Comparison of ENCODE assay signal across 12 mouse cellular contexts in genomic region chr16:35423250-35424139, GRCm38 (mm10). TPM values are rescaled to one million over a fixed set of nuclear protein-coding genes. Genes with fewer than 3 reads are reported as not detected.
DNase-seq lines count a peak whose midpoint lies in the region; ATAC-seq and TF ChIP-seq lines count a peak whose summit lies in the region.
"Had no signal": no experiment of that assay in that cellular context is flagged by ENCODE, and none has a peak within 500 bp of the region (broad histone marks: within the 10 kb centered on the region; RNA-seq: fewer than 3 reads in every experiment).

No protein-coding gene starts in this region.

- H3K9ac ChIP-seq in forebrain, embryonic 14.5 days (ENCODE audit: low read length) = no peak overlapping the region
- no peak overlapping the region for H3K9ac ChIP-seq in hindbrain, postnatal 0 days (replicated peaks; ENCODE audit: low read length)
- H3K9ac ChIP-seq in limb, embryonic 14.5 days (ENCODE audit: low read depth, low read length, severe bottlenecking) = no peak overlapping the region
- H3K9ac ChIP-seq: liver, postnatal 0 days had no signal

- no peak for TF ChIP-seq POLR2A in limb, embryonic 14.5 days (IDR thresholded peaks at IDR 0.05; ENCODE audit: borderline replicate concordance, extremely low read depth, insufficient read depth, insufficient read length)

- no peaks in the 10 kb centered on the region for H3K9me3 ChIP-seq in forebrain, embryonic 14.5 days (replicated peaks; ENCODE audit: control insufficient read depth, low read length)
- H3K9me3 ChIP-seq in forebrain, embryonic 10.5 days = no peaks in the 10 kb centered on the region
- H3K9me3 ChIP-seq in hindbrain, postnatal 0 days (ENCODE audit: low read length) = no peaks in the 10 kb centered on the region
- H3K9me3 ChIP-seq in limb, embryonic 14.5 days (ENCODE audit: control insufficient read depth, low read length) = no peaks in the 10 kb centered on the region

- no peaks in the 10 kb centered on the region for H3K36me3 ChIP-seq in forebrain, embryonic 14.5 days (ENCODE audit: control insufficient read depth, insufficient read depth, low read length)
- peaks cover 5% of the 10 kb centered on the region; the same call in 1 of the 2 replicates for H3K36me3 ChIP-seq in forebrain, embryonic 10.5 days (replicated peaks)
- H3K36me3 ChIP-seq in hindbrain, postnatal 0 days (ENCODE audit: insufficient read depth, low read length) = no peaks in the 10 kb centered on the region
- H3K36me3 ChIP-seq in limb, embryonic 14.5 days (ENCODE audit: control insufficient read depth, insufficient read depth, low read length) = peaks cover 10% of the 10 kb centered on the region

- H3K4me3 ChIP-seq in forebrain, embryonic 14.5 days (ENCODE audit: low read depth, low read length) = no peak overlapping the region
- H3K4me3 ChIP-seq in forebrain, embryonic 10.5 days = no peak overlapping the region
- no peak overlapping the region for H3K4me3 ChIP-seq in hindbrain, postnatal 0 days (ENCODE audit: low read length)
- no peak overlapping the region for H3K4me3 ChIP-seq in limb, embryonic 14.5 days (replicated peaks; ENCODE audit: low read length)
- H3K4me3 ChIP-seq in gastrocnemius, adult 2 months = no peak overlapping the region

- no peak for ATAC-seq in forebrain, embryonic 14.5 days
- peak; percentile 66 for ATAC-seq in hindbrain, postnatal 0 days
- no peak for ATAC-seq in limb, embryonic 14.5 days (ENCODE audit: low FRiP score, low read depth)
- ATAC-seq: liver, postnatal 0 days had no signal

- 64% methylated on average over 18 of the region's 18 CpGs for WGBS in forebrain, embryonic 14.5 days
- WGBS in forebrain, embryonic 10.5 days = 62% methylated on average over 18 of the region's 18 CpGs
- WGBS in hindbrain, postnatal 0 days = 36% methylated on average over 18 of the region's 18 CpGs
- WGBS in limb, embryonic 14.5 days = 63% methylated on average over 18 of the region's 18 CpGs

- DNase-seq in forebrain, embryonic 14.5 days (ENCODE audit: low spot score) = peak; percentile 24
- no peak for DNase-seq in forebrain, embryonic 10.5 days (ENCODE audit: extremely low spot score, low spot score)
- DNase-seq in cerebellum, adult 18-20 months = peak; percentile 20 to 23
- peak; percentile 66 for DNase-seq in hindbrain, postnatal 0 days (ENCODE audit: low spot score)
- DNase-seq in limb, embryonic 14.5 days (ENCODE audit: low spot score) = no peak
- DNase-seq in gastrocnemius, adult 2 months = no peak
- no peak for DNase-seq in frontal cortex, postnatal 10 days (ENCODE audit: low spot score in 2 of 2)
- DNase-seq in layer of hippocampus, postnatal 10 days (ENCODE audit: low spot score in 2 of 2) = no peak
- DNase-seq: adrenal gland, postnatal 14 days; B cell, adult 2 months; liver, postnatal 0 days; right cerebral cortex, postnatal 25 days had no signal

- no peak overlapping the region for H3K27ac ChIP-seq in forebrain, embryonic 14.5 days (ENCODE audit: low read depth, low read length)
- no peak overlapping the region for H3K27ac ChIP-seq in forebrain, embryonic 10.5 days
- H3K27ac ChIP-seq in hindbrain, postnatal 0 days = peak overlapping the region; percentile 41
- H3K27ac ChIP-seq in limb, embryonic 14.5 days (replicated peaks; ENCODE audit: low read depth, low read length) = 0 out of 2 replicates have a peak overlapping the region, but pooled peaks have one; percentile 13
- H3K27ac ChIP-seq in gastrocnemius, adult 2 months = no peak overlapping the region

- intact Hi-C loops in gastrocnemius, adult 2 months (cut with DNase I) = loop anchor here (5.0 kb wide), 1 partner anchor 204 kb away; no protein-coding TSS in a partner anchor

- H3K4me2 ChIP-seq in forebrain, embryonic 14.5 days (ENCODE audit: low read length) = no peak overlapping the region
- peak overlapping the region; percentile 19; the same call in 1 of the 2 replicates for H3K4me2 ChIP-seq in hindbrain, postnatal 0 days (ENCODE audit: low read depth, low read length)
- H3K4me2 ChIP-seq in limb, embryonic 14.5 days (replicated peaks; ENCODE audit: low read depth, low read length, severe bottlenecking) = no peak overlapping the region

- H3K27me3 ChIP-seq in forebrain, embryonic 14.5 days (replicated peaks; ENCODE audit: control insufficient read depth, insufficient read depth, low read length) = no peaks in the 10 kb centered on the region
- H3K27me3 ChIP-seq in forebrain, embryonic 10.5 days (ENCODE audit: poor library complexity, severe bottlenecking) = no peaks in the 10 kb centered on the region
- no peaks in the 10 kb centered on the region for H3K27me3 ChIP-seq in hindbrain, postnatal 0 days (ENCODE audit: insufficient read depth, low read length)
- no peaks in the 10 kb centered on the region for H3K27me3 ChIP-seq in limb, embryonic 14.5 days (ENCODE audit: control insufficient read depth, insufficient read depth, low read length)

- no peak for TF ChIP-seq CTCF in hindbrain, postnatal 0 days (IDR thresholded peaks at IDR 0.05; ENCODE audit: low read depth)
- TF ChIP-seq CTCF in gastrocnemius, adult 2 months (IDR thresholded peaks at IDR 0.05) = no peak

- no peaks in the 10 kb centered on the region for H3K4me1 ChIP-seq in forebrain, embryonic 14.5 days (ENCODE audit: control insufficient read depth, insufficient read depth, low read length)
- peaks cover 17% of the 10 kb centered on the region for H3K4me1 ChIP-seq in forebrain, embryonic 10.5 days
- H3K4me1 ChIP-seq in hindbrain, postnatal 0 days (ENCODE audit: insufficient read depth, low read length) = peaks cover 8% of the 10 kb centered on the region; the same call in 1 of the 2 replicates
- no peaks in the 10 kb centered on the region for H3K4me1 ChIP-seq in limb, embryonic 14.5 days (ENCODE audit: control insufficient read depth, insufficient read depth, low read length)

RNA-seq across cellular contexts. Expression of gene Sec22a, which starts 59.8 kb away (rescaled TPM):
- polyA plus RNA-seq in forebrain, embryonic 14.5 days (2014; fragmentation: Nextera tagmentation; extraction: Ambion mirVana) = 47.7 and 49.4 TPM in 2 replicates
- polyA plus RNA-seq in forebrain, embryonic 10.5 days (2016; fragmentation: Nextera tagmentation; extraction: Ambion mirVana) = 37.1 and 40.5 TPM in 2 replicates
- 14.7 and 15.5 TPM in 2 replicates for total RNA-seq in hindbrain, postnatal 0 days (2014; rRNA removed)
- 41.4 and 42.7 TPM in 2 replicates for polyA plus RNA-seq in hindbrain, postnatal 0 days (2015; fragmentation: Nextera tagmentation; extraction: Ambion mirVana)
- 15.9 and 30.1 TPM in 2 replicates for polyA plus RNA-seq in limb, embryonic 14.5 days (2012; rRNA removed)
- 49.1 and 49.8 TPM in 2 replicates for polyA plus RNA-seq in limb, embryonic 14.5 days (2014; fragmentation: Nextera tagmentation; extraction: Ambion mirVana)
- 1 to 10 TPM; 5.2 to 7.6 TPM for total RNA-seq in gastrocnemius, adult 2 months (2021)
- total RNA-seq in layer of hippocampus, postnatal 10 days (2021) = 10 to 100 TPM; 16.2 to 21.5 TPM

Comparison
In these comparisons a context has a peak if more than half of its experiments do, and no peak if none do; other contexts are left out.
1. DNase-seq: peak in forebrain, embryonic 14.5 days (single experiment), cerebellum, adult 18-20 months (2 of 2) and hindbrain, postnatal 0 days (single experiment); none in forebrain, embryonic 10.5 days (single experiment), limb, embryonic 14.5 days (single experiment), gastrocnemius, adult 2 months (single experiment), frontal cortex, postnatal 10 days (0 of 2) and layer of hippocampus, postnatal 10 days (0 of 2).
2. H3K27ac ChIP-seq: peak in hindbrain, postnatal 0 days (single experiment) and limb, embryonic 14.5 days (single experiment); none in forebrain, embryonic 14.5 days (single experiment), forebrain, embryonic 10.5 days (single experiment) and gastrocnemius, adult 2 months (single experiment).